Mouse (Mus musculus) limb, embryonic 14.5 days (tissue): ENCODE measurements around the gene Unc93a2. TPM values are rescaled to one million over a fixed set of nuclear protein-coding genes. Genes with fewer than 3 reads are reported as not detected.
"Not testable (repeated sequence)": the region's sequence is repeated elsewhere in the genome, so short reads cannot be mapped to it uniquely, and the experiment has no call there.

Experiments
- ATAC-seq: fragments of 200-750 bp; cut with Nextera tagmentation; 2 replicates; pipeline ENCODE4 v1.8.0; 2017; ENCODE audit warnings: low read depth, moderate number of reproducible peaks, moderate TSS enrichment; ENCODE audit not compliant: low FRiP score
- DNase-seq: peaks from one replicate; pipeline ENCODE4 v3.0.0-alpha.2; 2015; ENCODE audit warnings: low spot score
- H3K27ac ChIP-seq: fragments of 300-500 bp; sonication (generic); replicated peaks from 2 replicates; pipeline ENCODE4 v1.5.1; 2014; ENCODE audit warnings: low read depth, mild to moderate bottlenecking, low read length, moderate library complexity, mixed read lengths
- H3K27me3 ChIP-seq: fragments of 300-500 bp; sonication (generic); 2 replicates; pipeline ENCODE4 v1.6.1; 2014; ENCODE audit warnings: low read length, mixed read lengths; ENCODE audit not compliant: control insufficient read depth, insufficient read depth
- H3K36me3 ChIP-seq: fragments of 300-500 bp; sonication (generic); 2 replicates; pipeline ENCODE4 v1.6.1; 2014; ENCODE audit warnings: mild to moderate bottlenecking, low read length, moderate library complexity, mixed read lengths; ENCODE audit not compliant: control insufficient read depth, insufficient read depth
- H3K4me1 ChIP-seq: fragments of 300-500 bp; sonication (generic); 2 replicates; pipeline ENCODE4 v1.6.1; 2014; ENCODE audit warnings: antibody characterized with exemption, low read length, mixed read lengths; ENCODE audit not compliant: control insufficient read depth, insufficient read depth
- H3K4me2 ChIP-seq: fragments of 300-500 bp; sonication (generic); replicated peaks from 2 replicates; pipeline ENCODE4 v1.6.1; 2014; ENCODE audit warnings: low read depth, mild to moderate bottlenecking, low read length, moderate library complexity; ENCODE audit not compliant: severe bottlenecking
- H3K4me3 ChIP-seq: fragments of 300-500 bp; sonication (generic); replicated peaks from 2 replicates; pipeline ENCODE4 v1.5.1; 2014; ENCODE audit warnings: low read length
- H3K9ac ChIP-seq: fragments of 300-500 bp; sonication (generic); 2 replicates; pipeline ENCODE4 v1.6.1; 2014; ENCODE audit warnings: mild to moderate bottlenecking, low read depth, low read length, moderate library complexity; ENCODE audit not compliant: severe bottlenecking
- H3K9me3 ChIP-seq: fragments of 300-500 bp; sonication (generic); 2 replicates; pipeline ENCODE4 v1.6.1; 2016; ENCODE audit warnings: low read length; ENCODE audit not compliant: control insufficient read depth
- whole genome bisulfite sequencing: fragments of 180-500 bp; shearing (Covaris S2); extraction: QIAGEN DNeasy Blood & Tissue Kit; methylation state at CpG from one replicate; pipeline ENCODE4 v1.1.7; 2014; 5-methylcytosine and 5-hydroxymethylcytosine counted together
- polyA plus RNA-seq, 2 experiments: library from polyadenylated mRNA; depleted of rRNA in 1 of 2; stranded (reverse) in 1 of 2; unstranded in 1 of 2; fragments of >200 nt; fragmentation: Nextera tagmentation in 1 of 2; extraction: Ambion mirVana in 1 of 2; gene quantifications; 2 replicates each; pipeline versions ENCODE4 v1.2.1 to v1.2.3; 2012 to 2014

The Unc93a2 gene
- polyA plus RNA-seq, 2 experiments = 0.06 TPM; not detected in 1

- H3K9me3 ChIP-seq, H3K4me2 ChIP-seq, ATAC-seq, H3K9ac ChIP-seq, DNase-seq, H3K27ac ChIP-seq, H3K4me1 ChIP-seq, H3K27me3 ChIP-seq, H3K4me3 ChIP-seq, H3K36me3 ChIP-seq: not testable (repeated sequence)
- 75% methylated on average over 10 of the region's 13 CpGs for WGBS
Observed at GRCm38 (mm10) chr17:7397079-7397478, 11.8 kb upstream of the Unc93a2 start.

- not testable (repeated sequence) for H3K4me1 ChIP-seq, ATAC-seq, H3K36me3 ChIP-seq, DNase-seq, H3K27ac ChIP-seq, H3K9me3 ChIP-seq, H3K4me3 ChIP-seq, H3K27me3 ChIP-seq, H3K9ac ChIP-seq, H3K4me2 ChIP-seq
- WGBS = no CpG with 5 or more reads among the region's 2 CpGs
Observed at GRCm38 (mm10) chr17:7396288-7396687, 11.0 kb upstream of the Unc93a2 start.

DNA sequence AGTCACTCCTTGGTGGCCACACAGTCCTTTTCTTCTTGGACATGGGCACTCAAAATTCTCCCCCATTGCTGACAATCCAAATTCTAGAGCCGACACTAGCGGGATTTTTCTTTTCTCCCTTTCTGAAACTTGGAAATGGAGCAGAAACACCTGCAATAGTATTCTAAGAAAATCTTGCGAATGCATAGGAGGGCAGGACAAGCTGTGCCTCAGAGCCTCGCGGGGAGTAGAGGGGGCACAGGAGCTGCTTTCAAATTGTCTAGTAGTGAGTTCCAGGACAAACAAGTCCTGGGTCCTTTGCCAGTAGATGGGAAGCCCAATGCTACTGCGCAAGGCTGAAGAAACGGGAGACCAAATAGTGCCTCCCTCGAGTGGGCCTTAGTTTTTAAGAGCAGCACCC, 10.4 kb upstream of the Unc93a2 start:
- not testable (repeated sequence) for ATAC-seq, H3K36me3 ChIP-seq, H3K4me2 ChIP-seq, H3K4me1 ChIP-seq, DNase-seq, H3K4me3 ChIP-seq, H3K27me3 ChIP-seq, H3K9me3 ChIP-seq, H3K9ac ChIP-seq, H3K27ac ChIP-seq
- 92% methylated on average over 7 of the region's 8 CpGs for WGBS

GRCm38 (mm10) chr17:7395116-7395515, 9.9 kb upstream of the Unc93a2 start:
- H3K27me3 ChIP-seq, H3K4me1 ChIP-seq, H3K27ac ChIP-seq, DNase-seq, H3K36me3 ChIP-seq, H3K9me3 ChIP-seq, H3K4me3 ChIP-seq, H3K9ac ChIP-seq, H3K4me2 ChIP-seq, ATAC-seq: not testable (repeated sequence)
- WGBS = 88% methylated on average over 7 of the region's 7 CpGs

- H3K4me2 ChIP-seq, H3K4me1 ChIP-seq, H3K36me3 ChIP-seq, H3K27ac ChIP-seq, ATAC-seq, DNase-seq, H3K9me3 ChIP-seq, H3K27me3 ChIP-seq, H3K9ac ChIP-seq, H3K4me3 ChIP-seq: not testable (repeated sequence)
- 58% methylated on average over 7 of the region's 7 CpGs for WGBS
Observed at GRCm38 (mm10) chr17:7389898-7390297, 4.6 kb upstream of the Unc93a2 start.

DNA sequence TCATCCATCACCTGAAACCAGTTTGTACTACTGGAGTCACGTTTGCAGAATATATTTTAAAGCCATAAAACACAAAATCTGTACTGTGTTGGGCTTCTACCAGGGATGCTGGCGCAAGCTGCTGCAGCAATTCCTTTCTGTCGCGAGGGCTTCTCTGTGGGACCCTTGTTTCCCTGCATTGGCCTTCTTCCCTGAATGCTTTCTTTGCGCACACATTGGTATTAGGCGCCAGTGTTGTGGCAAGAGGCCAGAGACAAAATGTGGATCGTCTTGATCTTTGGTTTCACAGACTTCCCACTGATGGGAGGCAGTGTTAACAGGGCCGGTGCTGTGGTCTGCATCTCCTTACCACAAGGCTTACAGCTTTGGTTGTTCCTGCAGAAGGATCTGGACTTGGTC, 3.7 kb upstream of the Unc93a2 start:
- not testable (repeated sequence) for DNase-seq, H3K4me3 ChIP-seq, H3K9ac ChIP-seq, H3K9me3 ChIP-seq, H3K4me2 ChIP-seq, ATAC-seq, H3K4me1 ChIP-seq, H3K27ac ChIP-seq, H3K36me3 ChIP-seq, H3K27me3 ChIP-seq
- 65% methylated on average over 6 of the region's 8 CpGs for WGBS

DNA sequence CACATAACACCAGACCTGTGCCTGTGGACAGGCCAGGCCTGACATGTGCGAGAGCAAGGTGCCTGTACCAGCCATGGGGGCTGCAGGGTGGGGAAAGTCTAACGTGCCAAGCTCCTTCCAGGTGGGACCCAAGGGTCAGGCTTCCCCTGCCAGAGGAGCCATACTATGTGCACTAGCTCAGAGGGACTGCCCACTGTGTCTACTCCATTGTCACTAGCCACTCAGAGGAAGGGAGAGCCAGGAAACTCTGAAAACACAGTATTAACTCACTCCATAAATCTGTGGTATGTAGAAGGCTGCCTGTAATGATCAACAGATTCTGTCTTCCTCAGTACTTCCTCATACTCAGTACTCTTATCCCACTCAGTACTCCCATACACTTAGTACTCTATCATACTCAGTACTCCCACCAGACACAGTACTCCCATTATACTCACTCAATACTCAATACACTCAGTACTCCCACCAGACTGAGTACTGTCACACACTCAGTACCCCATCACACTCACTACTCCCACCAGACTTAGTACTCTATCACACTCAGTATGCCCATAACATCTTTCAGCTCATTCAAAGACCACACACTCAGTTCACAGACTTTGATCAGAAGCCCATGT, 3.2 kb upstream of the Unc93a2 start:
- not testable (repeated sequence) for H3K4me2 ChIP-seq, H3K36me3 ChIP-seq, H3K4me3 ChIP-seq, H3K9ac ChIP-seq, DNase-seq, H3K9me3 ChIP-seq, ATAC-seq, H3K4me1 ChIP-seq, H3K27me3 ChIP-seq, H3K27ac ChIP-seq
- WGBS = no CpG with 5 or more reads among the region's 2 CpGs

DNA sequence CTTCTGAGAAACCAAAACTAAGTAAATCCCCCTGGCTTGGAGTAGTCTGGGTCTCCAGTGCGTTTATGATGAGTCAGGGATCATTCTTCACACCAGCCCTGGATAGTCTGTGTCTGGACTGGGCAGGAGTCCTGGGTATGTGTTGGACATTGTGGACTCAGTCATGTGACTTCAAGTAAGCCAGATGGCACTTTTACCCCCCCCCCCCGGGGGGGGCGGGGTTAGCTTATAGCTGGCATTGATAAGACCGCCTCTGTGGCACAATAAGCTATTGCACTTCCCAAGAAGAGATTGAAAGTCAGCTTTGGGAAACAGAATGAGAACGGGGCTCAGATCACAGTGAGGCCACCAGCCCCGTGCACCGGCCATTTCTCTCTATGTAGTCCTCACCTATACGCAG, 752 bp upstream of the Unc93a2 start:
- H3K4me3 ChIP-seq, H3K36me3 ChIP-seq, H3K27me3 ChIP-seq, H3K9ac ChIP-seq, H3K9me3 ChIP-seq, DNase-seq, H3K4me1 ChIP-seq, H3K27ac ChIP-seq, H3K4me2 ChIP-seq, ATAC-seq: not testable (repeated sequence)
- 75% methylated on average over 8 of the region's 8 CpGs for WGBS
